Mouse (Mus musculus): ENCODE data around the gene Trim52.
"Not testable (repeated sequence)": the region's sequence is repeated elsewhere in the genome, so short reads cannot be mapped to it uniquely, and the experiment has no call there.

Trim52 gene

GRCm38 (mm10) chr14:106105980-106106379 lies at the start of gene Trim52:
TSS of gene Trim52 (plus strand) at chr14:106106198.
- DNase-seq (ENCODE audit: low read depth): no peak

DNA sequence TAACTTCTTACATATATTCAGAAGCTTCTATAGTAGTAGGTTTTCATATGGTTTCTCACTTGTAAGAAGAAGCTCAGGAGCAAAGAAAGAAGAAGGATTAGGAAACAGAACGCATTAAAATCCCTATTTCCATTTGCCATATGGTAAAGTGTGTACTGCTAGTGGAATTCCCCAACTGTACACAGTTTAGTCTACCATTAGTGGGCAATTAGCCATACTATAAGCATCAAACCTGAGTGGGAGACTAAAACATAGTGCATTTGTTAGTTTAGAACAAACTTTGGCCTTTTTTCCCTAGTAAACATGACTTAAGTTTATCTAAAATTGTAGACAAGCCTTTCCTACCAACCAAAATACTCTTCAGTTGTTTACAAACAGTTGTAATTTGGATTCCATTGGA lies 33.4 kb upstream of the Trim52 start:
- DNase-seq (ENCODE audit: low read depth): no peak

GRCm38 (mm10) chr14:106075181-106076064 lies 30.6 kb upstream of the Trim52 start:
- no peak for DNase-seq (ENCODE audit: low read depth)

- DNase-seq (ENCODE audit: low read depth): no peak
Observed at GRCm38 (mm10) chr14:106088480-106089037, 17.4 kb upstream of the Trim52 start.

- DNase-seq (ENCODE audit: low read depth): no peak
Observed at GRCm38 (mm10) chr14:106096816-106097215, 9.2 kb upstream of the Trim52 start.

DNA sequence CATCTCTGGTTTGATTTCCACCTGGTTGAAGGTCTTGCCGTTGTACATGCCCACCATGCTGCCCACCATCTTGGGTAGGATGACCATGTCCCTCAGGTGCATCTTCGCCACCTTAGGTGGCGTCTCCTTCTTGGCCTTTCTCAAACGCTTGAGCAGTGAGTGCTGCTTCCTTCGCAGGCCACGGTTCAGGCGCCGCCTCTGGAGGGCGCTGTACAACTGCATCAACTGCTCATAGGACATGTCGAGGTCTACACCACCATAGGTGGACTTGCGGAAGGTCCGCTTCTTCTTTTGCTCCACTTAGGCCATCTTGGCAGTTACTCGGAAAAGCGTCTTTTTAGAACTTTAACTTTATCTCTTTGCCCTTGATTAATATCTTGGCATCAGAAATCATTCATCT lies 5.1 kb upstream of the Trim52 start:
- DNase-seq (ENCODE audit: low read depth): no peak

DNA sequence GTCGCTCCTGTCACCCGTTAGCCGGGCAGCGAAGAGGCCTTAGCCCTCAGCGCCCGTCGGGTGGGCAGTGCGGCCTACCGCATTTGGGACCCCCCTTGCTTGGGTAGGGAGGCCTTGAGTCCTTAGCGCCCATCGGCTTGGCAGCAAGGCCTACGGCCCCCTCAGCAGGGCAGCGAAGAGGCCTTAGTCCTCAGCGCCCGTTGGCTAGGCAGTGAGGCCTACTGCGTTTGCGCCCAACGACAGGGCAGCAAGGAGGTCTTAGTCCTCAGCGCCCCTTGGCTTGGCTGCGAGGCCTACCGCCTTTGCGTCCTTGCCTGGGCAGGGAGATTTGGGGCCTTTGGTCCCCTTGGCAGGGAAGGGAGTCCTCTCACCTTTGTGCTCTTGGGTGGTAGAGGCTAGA lies 427 bp downstream of the Trim52 start:
- no peak for DNase-seq (ENCODE audit: low read depth)

- no peak for DNase-seq (ENCODE audit: low read depth)
Observed at GRCm38 (mm10) chr14:106119371-106119770, 13.4 kb downstream of the Trim52 start.

- no peak for DNase-seq (ENCODE audit: low read depth)
Observed at GRCm38 (mm10) chr14:106136272-106136671, 30.3 kb downstream of the Trim52 start.

GRCm38 (mm10) chr14:106151188-106151587 lies 45.2 kb downstream of the Trim52 start:
- no peak for DNase-seq (ENCODE audit: low read depth)

DNA sequence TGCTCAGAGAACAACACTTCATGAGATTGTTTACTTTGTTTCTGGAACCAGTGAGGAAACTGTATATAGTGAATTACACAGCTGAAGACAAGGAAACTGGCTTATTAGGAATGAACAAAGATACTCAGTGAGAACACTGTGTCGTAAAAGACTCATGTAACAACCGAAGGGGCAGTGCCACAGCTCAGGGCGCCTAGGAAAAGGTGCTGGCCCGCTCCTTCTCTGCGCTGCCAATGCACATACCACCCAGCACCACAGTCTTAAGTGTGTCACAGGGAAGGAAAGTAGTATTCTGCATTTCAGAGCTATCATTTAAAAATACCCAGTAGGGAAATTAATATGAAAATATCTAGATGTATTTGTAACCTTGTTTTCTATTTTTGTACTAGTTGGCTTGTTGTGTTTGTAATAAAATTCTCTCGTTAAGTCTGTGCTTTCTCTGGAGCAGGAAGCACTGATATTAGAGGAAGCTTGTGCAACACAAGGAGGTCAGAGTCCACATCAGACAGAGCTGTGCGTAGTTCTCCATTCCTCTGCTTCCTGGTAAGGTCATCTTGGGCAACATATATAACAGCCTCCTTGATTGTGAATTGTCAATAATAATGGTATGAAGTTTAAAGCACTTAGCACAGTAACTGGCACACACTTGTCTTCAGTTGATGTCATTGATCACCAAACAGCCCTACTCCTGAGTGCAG lies 49.0 kb downstream of the Trim52 start:
- DNase-seq (ENCODE audit: low read depth): no peak

- DNase-seq (ENCODE audit: low read depth): no peak
Observed at GRCm38 (mm10) chr14:106156533-106156932, 50.5 kb downstream of the Trim52 start.

DNA sequence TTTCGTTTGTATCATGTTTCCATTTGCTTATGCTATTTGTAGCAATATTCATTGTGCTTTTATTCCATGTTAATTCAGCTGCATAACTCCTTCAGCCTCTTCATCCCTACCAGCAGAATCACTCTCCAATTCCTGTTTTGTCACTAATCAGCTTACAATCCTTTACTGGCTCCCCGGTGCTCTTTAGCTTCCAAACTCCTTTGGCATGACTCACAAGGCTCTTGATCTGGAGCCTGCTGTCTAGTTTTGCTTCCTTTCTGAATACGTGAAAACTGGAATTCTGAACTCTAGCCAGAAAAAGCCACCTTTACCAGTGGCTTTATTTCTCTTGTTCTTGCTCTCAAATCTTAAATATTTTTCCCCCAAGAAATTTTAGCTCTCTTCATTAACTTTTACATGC lies 56.3 kb downstream of the Trim52 start:
- DNase-seq (ENCODE audit: low read depth): no peak

GRCm38 (mm10) chr14:106163196-106163595 lies 57.2 kb downstream of the Trim52 start:
- no peak for DNase-seq (ENCODE audit: low read depth)

GRCm38 (mm10) chr14:106163933-106164332 lies 57.9 kb downstream of the Trim52 start:
- not testable (repeated sequence) for DNase-seq (ENCODE audit: low read depth)

DNA sequence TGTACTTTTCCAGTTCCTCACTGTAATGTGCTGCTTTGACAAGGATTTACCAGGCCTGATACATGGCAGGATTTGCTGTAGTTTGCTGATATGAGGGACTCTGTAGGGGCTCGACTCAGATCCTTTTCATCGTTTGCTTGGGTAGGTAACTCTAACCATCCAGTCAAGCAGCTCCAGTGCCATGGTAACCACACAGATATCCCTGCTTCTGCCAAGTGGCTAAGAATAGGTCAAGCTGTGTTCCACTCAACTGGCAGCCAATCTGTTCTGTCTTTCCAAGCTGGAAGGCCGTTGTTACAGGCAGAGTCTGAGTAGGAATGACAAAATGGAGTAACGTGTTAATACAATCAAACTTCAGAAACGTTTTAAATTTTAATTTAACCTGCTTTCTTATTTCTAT lies 70.9 kb downstream of the Trim52 start:
- DNase-seq (ENCODE audit: low read depth): no peak

- no peak for DNase-seq (ENCODE audit: low read depth)
Observed at GRCm38 (mm10) chr14:106178245-106178644, 72.2 kb downstream of the Trim52 start.

DNA sequence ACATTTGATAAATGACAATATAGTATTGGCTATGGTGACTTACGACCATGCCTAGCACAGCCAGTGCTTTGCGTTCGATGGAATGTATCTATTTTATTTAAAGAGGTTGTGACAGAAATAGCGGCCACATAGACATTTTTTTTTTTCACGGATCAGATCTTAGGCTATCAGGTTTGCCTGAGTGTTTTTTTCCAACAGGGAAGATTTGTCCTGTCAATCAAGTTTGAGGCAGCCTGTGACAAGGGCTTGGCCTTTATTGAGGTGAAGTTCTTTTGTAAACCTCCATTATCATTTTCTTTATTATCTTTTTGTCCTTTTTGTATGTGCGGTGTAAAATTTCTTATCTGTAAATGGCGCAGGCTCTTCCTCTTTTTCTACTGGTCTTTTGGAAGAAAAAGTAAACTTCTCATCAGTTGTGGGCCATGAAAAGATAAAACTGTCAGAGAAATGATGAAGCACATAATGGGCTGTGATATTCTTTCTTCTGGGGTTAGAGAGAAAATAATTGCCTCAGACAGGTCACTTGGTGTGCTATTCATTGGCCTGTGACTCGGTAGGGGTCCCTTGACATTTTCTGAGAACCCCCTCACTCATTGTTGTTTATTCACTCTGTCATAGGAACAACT lies 73.2 kb downstream of the Trim52 start:
- DNase-seq (ENCODE audit: low read depth): no peak

GRCm38 (mm10) chr14:106179728-106180125 lies 73.7 kb downstream of the Trim52 start:
- no peak for DNase-seq (ENCODE audit: low read depth)

GRCm38 (mm10) chr14:106180616-106181015 lies 74.6 kb downstream of the Trim52 start:
- no peak for DNase-seq (ENCODE audit: low read depth)

- no peak for DNase-seq (ENCODE audit: low read depth)
Observed at GRCm38 (mm10) chr14:106183985-106184384, 78.0 kb downstream of the Trim52 start.
